Mouse (Mus musculus) heart, adult 2 months (tissue): ENCODE measurements around the gene Olfr1053.

Source experiments
- CTCF ChIP-seq: fragments of 200-600 bp; IDR thresholded peaks from 2 replicates; pipeline ENCODE4 v1.8.1; 2022; ENCODE audit warnings: antibody characterized with exemption, mild to moderate bottlenecking, moderate library complexity
- EP300 ChIP-seq: fragments of 200-500 bp; IDR thresholded peaks from 2 replicates; pipeline ENCODE4 v1.6.1; 2011; ENCODE audit warnings: low read depth, low read length, control low read depth; ENCODE audit not compliant: insufficient read depth
- POLR2A ChIP-seq: fragments of 200-500 bp; IDR thresholded peaks from 2 replicates; pipeline ENCODE4 v1.6.1; 2011; ENCODE audit warnings: mild to moderate bottlenecking, low read depth, low read length, control low read depth; ENCODE audit not compliant: insufficient read depth

- TF ChIP-seq EP300, result no peak
- no peak for TF ChIP-seq CTCF
- no peak for TF ChIP-seq POLR2A
Measured at GRCm38 (mm10) chr2:86315184-86315583, at the start of gene Olfr1053.
